Mouse (Mus musculus): ENCODE measurements around the gene Vmn1r163. TPM values are rescaled to one million over a fixed set of nuclear protein-coding genes. Genes with fewer than 3 reads are reported as not detected.
"Not testable (repeated sequence)": the region's sequence is repeated elsewhere in the genome, so short reads cannot be mapped to it uniquely, and the experiment has no call there.

Gene Vmn1r163
- not detected in 2 replicates for polyA plus RNA-seq (2012; rRNA removed)

DNA sequence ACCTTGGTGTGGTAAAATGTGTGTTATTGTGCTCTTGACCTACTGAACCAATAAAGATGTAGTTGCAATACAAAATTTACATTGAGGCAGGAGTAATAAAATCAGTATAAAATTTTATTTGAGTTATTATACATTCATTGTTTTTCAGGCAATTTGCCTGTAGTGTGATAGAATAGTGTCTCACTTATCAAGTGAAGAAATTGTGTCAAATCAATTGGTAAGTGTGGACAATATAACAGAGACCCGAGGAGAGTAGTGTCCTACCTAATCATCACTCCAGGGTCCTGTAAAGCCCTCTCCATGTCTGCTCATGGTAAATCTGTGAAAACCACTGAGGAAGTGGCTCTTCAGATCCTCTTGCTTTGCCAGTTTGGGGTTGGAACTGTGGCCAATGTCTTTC, at the start of gene Vmn1r163:
TSS of gene Vmn1r163 (plus strand) at position 301 of the 400 bp plus-strand sequence.
- not testable (repeated sequence) for DNase-seq (ENCODE audit: low spot score)

DNA sequence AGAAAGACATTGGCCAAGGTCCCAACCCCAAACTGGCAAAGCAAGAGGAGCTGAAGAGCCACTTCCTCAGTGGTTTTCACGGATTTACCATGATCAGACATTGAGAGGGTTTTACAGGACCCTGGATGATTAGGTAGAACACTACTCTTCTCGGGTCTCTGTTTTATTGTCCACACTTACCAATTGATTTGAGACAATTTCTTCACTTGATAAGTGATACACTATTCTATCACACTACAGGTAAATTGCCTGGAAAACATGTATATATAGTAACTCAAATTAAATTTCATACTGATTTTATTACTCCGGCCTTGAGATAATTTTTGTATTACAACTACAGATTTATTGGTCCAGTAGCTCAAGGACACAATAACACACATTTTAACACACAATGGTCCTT, 35.5 kb upstream of the Vmn1r163 start, which contains the start of gene Gm4216:
TSS of gene Gm4216 (minus strand) at position 101 of the 400 bp plus-strand sequence.
- DNase-seq (ENCODE audit: low spot score): not testable (repeated sequence)

DNA sequence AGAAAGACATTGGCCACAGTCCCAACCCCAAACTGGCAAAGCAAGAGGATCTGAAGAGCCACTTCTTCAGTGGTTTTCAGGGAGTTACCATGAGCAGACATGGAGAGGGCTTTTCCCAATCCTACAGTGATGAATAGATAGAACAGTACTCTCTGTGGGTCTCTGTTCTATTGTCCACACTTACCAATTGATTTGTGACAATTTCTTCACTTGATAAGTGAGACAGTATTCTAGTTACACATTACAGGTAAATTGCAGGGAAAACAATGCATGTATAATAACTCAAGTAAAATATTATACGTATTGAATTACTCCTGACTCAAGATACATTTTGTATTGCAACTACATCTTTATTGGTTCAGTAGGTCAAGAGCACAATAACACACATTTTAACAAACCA, 12.0 kb downstream of the Vmn1r163 start, which contains the start of gene Gm8720:
TSS of gene Gm8720 (minus strand) at position 101 of the 400 bp plus-strand sequence.
- DNase-seq (ENCODE audit: low spot score): not testable (repeated sequence)

Other genes with a start within 250 kb of the Vmn1r163 start
- not detected in 2 replicates for gene Vmn1r159, start 211.9 kb upstream of the Vmn1r163 start, polyA plus RNA-seq (2012; rRNA removed)
- gene Vmn1r160, start 184.3 kb upstream of the Vmn1r163 start, polyA plus RNA-seq (2012; rRNA removed): not detected in 2 replicates
- gene Gm4214, start 70.9 kb upstream of the Vmn1r163 start, polyA plus RNA-seq (2012; rRNA removed): not detected in 2 replicates
- gene Gm4216, start 35.6 kb upstream of the Vmn1r163 start, polyA plus RNA-seq (2012; rRNA removed): not detected in 2 replicates
- not detected in 2 replicates for gene Gm8720, start 11.9 kb downstream of the Vmn1r163 start, polyA plus RNA-seq (2012; rRNA removed)
- not detected in 2 replicates for gene Gm10662, start 88.9 kb downstream of the Vmn1r163 start, polyA plus RNA-seq (2012; rRNA removed)
- gene Vmn1r165, start 161.8 kb downstream of the Vmn1r163 start, polyA plus RNA-seq (2012; rRNA removed): not detected in 2 replicates
- gene Vmn1r166, start 196.1 kb downstream of the Vmn1r163 start, polyA plus RNA-seq (2012; rRNA removed): not detected in 2 replicates
- gene Gm6902, start 223.4 kb downstream of the Vmn1r163 start, polyA plus RNA-seq (2012; rRNA removed): not detected in 2 replicates
- gene Nlrp4e, start 245.7 kb downstream of the Vmn1r163 start, polyA plus RNA-seq (2012; rRNA removed): not detected in 2 replicates

All from urinary bladder, adult 2 months (tissue).